Mouse (Mus musculus) effector memory CD4-positive, alpha-beta T cell, adult 5 months (primary cell): Measurements from ENCODE around the gene Wsb2. TPM values are rescaled to one million over a fixed set of nuclear protein-coding genes. Genes with fewer than 3 reads are reported as not detected.

ENCODE experiments used
- polyA plus RNA-seq: library from polyadenylated mRNA; unstranded; fragments of 100-300 nt; shearing (Covaris generic); gene quantifications from one replicate; pipeline ENCODE4 v1.2.1, GENCODE M21; 2017

Gene Wsb2
- polyA plus RNA-seq = 47.5 TPM

GRCm38 (mm10) chr5:117357129-117357477 is at the start of gene Wsb2:
Gene Wsb2, plus strand, starts transcription at chr5:117357304.

GRCm38 (mm10) chr5:117318741-117319629 is 38.1 kb upstream of the Wsb2 start, which contains the start of gene Vsig10:
Gene Vsig10, plus strand, starts transcription at chr5:117319083.

GRCm38 (mm10) chr5:117388877-117389276 is 31.8 kb downstream of the Wsb2 start, which contains the start of gene Rfc5:
Gene Rfc5, minus strand, starts transcription at chr5:117389047.

GRCm38 (mm10) chr5:117413507-117414501 is 56.7 kb downstream of the Wsb2 start, which contains the start of gene Ksr2:
Gene Ksr2, plus strand, starts transcription at chr5:117414000.

Other genes starting within 250 kb of the Wsb2 start
- 67.3 TPM for gene Suds3, start 241.2 kb upstream of the Wsb2 start, polyA plus RNA-seq
- 113 TPM for gene Taok3, start 237.2 kb upstream of the Wsb2 start, polyA plus RNA-seq
- 165 TPM for gene Pebp1, start 69.7 kb upstream of the Wsb2 start, polyA plus RNA-seq
- gene Vsig10, start 38.2 kb upstream of the Wsb2 start, polyA plus RNA-seq = 0.75 TPM
- gene Rfc5, start 31.7 kb downstream of the Wsb2 start, polyA plus RNA-seq = 21.4 TPM
- 0.21 TPM for gene Ksr2, start 56.7 kb downstream of the Wsb2 start, polyA plus RNA-seq